Mouse (Mus musculus) CH12F3 (cell line): ENCODE measurements around the gene Slfn14.
"Not testable (repeated sequence)": the region's sequence is repeated elsewhere in the genome, so short reads cannot be mapped to it uniquely, and the experiment has no call there.

ENCODE experiments used
- in situ Hi-C: fragments of 300-500 bp; cut with MboI; formaldehyde crosslinking; loops from 2 replicates; pipeline ENCODE4 v1.14.3; 2020; ENCODE audit warnings: low sequenced_read_pairs

The Slfn14 gene

DNA sequence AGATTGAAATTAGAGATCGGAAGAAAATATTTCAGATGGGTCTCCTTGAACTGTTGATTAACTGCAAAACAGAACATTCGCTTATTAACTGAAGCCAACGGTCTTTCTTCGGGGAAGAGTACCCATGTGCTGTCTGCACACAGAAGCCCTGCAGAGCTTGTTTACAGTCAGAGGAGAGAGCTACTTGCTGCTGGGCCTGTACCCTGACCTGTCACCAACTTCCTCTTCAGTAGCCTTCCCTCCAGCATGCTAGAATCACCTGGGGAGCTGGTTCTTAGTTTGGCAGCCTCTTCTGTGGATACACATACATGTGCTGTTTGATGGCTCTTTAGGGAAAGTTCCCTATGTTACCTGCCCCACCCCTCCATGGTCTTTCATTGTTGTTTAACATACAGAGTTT, 899 bp downstream of the Slfn14 start:
- in situ Hi-C loops, result no loop called here

DNA sequence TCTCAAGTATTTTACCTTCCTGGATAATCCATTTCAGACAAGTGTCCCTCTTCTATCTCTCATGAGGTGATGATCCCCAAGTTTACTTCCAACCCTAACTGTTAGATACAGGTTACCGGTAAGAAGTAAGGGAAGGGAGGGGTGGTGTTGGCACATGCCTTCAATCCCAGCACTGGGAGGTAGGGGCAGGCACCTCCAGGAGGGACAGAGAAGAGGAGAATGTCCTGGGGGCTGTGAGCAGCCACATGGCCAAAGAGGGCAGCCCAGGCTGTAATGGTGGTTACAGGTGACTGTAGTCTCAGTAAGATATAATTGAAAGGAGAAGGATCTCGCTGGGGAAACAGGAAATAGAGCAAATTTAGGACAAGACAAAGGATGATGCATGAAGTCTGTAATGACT, 4.4 kb downstream of the Slfn14 start:
- in situ Hi-C loops, result no loop called here

DNA sequence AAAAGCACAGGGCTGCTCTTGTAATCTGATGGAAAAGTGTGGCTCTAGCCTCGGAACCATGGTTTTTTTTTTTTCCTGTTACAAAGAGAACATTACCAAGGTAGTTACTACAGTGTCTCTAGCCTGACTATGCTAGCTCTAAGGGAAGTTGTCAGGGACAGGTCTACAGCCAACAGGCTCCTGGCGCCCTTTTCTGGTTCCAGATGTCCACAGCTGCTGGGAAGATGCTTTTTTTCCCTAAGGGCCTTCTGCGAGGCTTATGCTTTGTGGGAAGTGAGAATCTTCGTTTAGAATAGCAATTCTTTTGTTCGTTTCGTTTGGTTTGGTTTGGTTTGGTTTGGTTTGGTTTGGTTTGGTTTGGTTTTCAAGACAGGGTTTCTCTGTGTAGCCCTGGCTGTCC, 6.8 kb downstream of the Slfn14 start:
- in situ Hi-C loops, result no loop called here

DNA sequence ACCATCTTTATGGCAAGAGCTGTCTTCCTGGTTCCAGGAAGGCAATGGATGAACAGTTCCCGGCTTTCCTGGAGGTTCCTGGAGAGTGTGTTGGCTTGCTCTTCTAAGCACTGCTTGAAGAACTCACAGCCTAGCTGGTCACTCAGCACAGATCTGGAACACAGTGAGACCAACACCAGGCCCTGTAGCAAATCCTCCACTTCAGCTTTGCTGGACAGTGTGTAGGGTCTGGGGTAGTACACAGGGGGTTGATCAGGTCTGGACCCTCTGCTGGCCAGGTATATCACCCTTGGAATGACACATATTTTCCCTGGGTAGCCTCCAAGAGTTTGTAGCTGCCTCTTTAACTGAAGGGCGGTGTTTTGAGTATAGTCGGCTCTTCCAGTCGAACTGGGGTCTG, 7.5 kb downstream of the Slfn14 start:
- in situ Hi-C loops, result no loop called here

- in situ Hi-C loops, result no loop called here
Observed at GRCm38 (mm10) chr11:83276251-83276650, 10.3 kb downstream of the Slfn14 start.

DNA sequence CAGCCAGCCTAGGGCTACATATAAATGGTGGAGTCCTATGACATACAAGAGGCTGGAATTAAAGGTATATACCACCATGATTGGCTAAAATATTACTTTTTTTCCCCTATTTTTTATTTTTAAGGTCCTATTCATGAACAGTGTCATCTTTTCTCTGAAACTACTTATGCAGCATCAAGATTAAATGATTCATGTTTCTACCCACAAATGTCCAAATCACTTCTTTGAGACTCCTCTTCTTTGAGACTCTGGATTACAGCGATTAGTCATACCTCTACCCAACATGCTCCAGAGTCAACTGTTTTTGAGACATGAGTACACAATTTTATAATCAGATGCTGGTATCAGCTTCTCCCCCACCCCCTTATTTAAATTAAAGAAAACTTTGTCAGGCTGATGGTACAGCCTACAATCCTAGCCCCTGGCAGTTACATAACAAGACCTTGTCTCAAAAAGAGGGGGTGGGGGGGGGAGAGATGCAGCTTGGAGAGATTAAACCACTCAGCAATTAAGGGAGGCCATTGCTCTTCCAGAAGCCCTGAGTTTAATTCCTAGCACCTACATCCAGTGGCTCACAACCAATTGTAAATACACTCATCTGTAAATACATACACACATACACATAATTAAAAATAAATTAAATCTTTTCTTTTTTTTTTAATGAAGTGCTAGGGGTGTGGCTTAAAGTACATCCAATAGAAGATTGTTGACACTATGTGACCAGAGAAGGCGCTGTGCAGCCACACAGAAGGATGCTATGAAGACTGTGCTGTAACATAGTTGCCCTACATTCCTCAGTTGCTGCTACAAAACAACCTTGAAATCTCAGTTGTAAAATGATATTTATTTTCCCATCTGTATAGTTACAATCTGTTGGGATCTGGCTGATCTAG, 14.3 kb downstream of the Slfn14 start:
- in situ Hi-C loops, result no loop called here

- in situ Hi-C loops, result no loop called here
Observed at GRCm38 (mm10) chr11:83271151-83271950, 15.2 kb downstream of the Slfn14 start.

GRCm38 (mm10) chr11:83270842-83271150, 15.7 kb downstream of the Slfn14 start:
- in situ Hi-C loops, result no loop called here

DNA sequence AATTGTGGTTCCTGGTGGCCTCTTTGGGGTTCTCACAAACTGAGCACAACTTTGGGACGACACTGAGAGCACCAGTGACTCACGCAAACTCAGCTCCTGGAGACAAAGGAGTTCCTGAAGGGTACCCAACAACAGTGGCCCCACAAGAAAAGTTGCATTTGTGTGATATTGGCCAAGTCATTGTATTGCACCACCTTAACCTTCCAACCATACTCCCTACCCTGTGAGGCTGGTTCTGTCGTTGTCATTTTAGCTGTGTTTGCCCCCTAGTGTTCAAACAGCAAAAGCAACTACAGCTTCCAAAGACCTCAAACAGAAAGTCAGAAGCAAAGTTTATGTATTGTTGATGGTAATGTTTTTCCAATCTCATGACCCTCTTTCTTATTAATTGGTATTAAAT, 23.4 kb downstream of the Slfn14 start:
- in situ Hi-C loops, result no loop called here

DNA sequence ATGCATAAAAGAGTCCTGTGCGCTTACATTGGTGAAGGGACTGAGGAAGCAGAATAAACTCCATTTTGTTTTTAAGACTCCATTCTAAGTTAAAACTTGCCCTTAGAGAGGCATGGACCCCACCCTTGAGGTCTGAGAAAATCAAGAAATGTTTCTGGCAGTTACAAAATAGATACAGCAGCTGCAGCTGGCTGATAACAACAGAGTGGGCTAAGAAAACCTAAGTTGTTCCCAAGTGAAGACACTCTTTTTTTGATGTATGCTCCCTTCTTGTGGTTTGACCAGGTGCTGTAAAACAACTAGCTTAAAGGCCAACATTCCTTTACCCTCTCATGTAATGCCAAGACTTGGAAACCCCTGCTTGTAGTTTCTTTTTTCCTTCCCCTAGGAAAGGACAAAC, 23.9 kb downstream of the Slfn14 start:
- in situ Hi-C loops, result no loop called here

GRCm38 (mm10) chr11:83257211-83257610, 29.3 kb downstream of the Slfn14 start:
- in situ Hi-C loops, result not testable (repeated sequence)

DNA sequence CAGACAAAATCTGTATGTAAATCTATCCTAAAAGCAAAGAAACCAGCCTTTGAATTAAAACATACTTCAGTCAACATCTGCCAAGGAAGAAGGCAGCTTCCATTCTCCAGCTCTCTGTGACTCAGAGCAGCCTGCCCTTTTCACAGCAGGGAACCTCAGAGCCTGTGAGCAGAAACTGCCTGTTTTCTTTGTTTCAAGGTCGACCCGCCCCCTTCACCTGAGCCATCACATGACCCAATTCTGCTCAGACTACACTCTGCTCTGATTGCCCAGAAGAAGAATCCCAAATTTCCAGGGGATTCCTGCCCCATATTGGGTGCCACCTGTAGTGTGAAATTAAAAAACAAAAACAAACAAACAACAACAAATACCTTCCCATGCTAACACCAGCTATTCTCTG, 46.7 kb downstream of the Slfn14 start:
- in situ Hi-C loops, result no loop called here

- in situ Hi-C loops, result no loop called here
Observed at GRCm38 (mm10) chr11:83238389-83238788, 48.1 kb downstream of the Slfn14 start.

DNA sequence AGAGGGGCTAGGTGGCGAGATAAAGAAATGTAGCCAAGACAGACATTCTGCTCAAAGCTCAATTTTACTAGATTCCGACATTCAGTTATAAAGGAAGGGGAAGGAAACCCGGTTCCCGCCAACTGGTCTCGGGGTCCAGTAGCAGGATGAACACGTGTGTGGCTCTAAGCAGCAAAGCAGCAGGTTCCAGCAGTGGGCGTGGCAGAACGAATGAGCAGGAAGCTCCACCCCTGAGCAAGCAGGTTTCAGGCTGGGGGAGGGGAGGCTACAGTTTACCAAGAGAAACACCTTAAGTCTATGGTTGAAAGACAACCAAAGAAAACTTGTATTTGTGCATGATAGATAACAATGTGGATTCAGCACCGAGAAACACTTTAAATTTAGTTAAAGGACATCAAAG, 49.1 kb downstream of the Slfn14 start:
- in situ Hi-C loops, result not testable (repeated sequence)

DNA sequence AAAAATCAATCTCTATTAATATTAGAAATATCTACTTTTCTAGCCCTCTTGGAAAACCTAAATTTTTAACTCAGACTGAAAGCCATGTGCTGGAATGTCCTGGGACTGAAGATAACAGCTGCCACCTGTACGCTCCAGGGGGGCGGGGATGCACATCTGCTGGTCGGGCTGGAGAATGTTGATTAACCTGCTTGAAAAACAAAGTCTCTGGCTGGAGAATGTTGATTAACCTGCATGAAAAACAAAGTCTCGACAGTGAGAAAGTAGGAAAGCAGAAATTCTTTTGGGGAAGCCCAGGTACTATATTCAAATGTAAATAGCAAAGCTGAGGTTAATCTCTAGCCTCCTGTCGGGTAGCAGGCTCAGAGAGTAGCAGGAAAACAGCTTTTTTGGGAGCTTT, 52.9 kb downstream of the Slfn14 start:
- in situ Hi-C loops, result not testable (repeated sequence)

DNA sequence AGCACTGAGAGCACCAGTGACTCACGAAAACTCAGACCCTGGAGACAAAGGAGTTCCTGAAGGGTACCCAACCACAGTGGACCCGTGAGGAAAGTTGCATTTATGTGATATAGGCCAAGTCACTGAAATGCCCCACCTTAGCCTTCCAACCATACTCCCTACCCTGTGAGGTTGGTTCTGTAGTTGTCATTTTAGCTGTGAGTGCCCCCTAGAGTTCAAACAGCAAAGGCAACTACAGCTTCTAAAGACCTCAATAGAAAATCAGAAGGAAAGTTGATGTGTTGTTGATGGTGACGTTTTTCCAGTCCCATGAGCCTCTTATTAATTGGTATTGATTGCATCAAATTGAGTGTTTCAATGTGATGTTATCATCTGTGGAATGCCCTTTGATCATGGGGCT, 55.6 kb downstream of the Slfn14 start:
- in situ Hi-C loops, result no loop called here

DNA sequence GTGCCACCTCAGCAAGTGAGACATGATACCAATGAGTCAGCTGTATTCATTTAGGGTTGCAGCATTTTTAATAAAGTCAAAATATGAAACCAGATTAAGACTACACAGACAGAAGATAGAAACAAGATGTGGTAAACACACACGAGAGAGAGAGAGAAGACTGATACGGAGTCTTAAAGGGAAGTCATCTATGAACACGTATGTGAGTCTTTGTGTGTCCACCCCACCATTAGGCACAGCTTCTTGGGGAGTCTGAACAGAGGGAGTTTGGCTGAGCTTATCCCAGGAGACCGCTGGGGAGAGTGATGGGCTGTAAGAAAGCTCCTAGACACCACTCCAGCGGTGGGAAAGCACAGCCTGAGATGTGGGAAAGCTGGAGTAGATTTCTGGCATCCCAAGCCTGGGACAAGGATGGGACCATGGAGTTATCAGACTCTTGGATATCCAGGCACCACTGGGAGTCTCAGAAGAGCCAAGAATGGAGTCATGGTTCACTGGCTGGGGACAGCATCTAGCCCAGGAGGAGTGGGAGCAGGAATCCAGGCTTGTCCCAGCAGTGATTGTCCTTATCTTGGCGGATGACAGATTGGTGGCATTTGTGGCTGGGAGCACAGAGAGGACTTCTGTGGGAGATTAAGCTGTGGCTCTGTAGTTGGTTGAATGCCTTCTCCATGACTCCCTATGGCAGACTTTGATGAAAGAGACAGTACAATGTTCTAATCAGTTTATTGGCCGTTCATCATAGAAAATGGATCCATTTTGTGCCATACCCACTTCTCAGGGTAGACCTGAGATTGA, 58.4 kb downstream of the Slfn14 start:
- in situ Hi-C loops, result no loop called here

DNA sequence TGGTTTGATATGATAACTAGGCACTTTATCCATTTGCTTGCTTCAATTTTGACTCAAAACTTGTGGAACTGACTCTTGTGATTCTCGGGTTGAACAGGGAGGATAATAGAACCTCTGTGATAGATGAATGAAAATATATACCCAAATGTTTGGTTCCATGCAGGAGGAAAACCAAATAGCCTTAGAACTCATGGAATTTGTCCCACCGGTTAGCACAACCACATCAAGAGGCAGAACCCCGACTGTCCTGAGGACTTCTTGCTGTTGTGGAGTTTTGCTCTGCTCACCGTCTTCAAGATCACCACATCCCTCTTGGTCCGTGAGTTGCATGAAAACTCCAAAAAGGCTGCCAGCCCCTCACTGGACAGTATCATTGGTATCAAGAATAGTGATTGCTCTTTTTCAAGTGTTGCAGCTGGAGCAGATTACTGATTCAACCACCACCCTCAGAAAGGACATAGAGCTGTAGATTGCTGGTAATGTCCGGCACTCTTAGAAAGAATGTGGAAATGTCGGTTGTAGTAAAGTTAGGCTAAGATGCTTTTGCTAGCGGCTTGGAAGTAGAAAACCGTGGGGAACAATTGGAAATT, 61.1 kb downstream of the Slfn14 start:
- in situ Hi-C loops, result no loop called here
